Mouse (Mus musculus): ENCODE measurements around the gene Rcor3. TPM values are rescaled to one million over a fixed set of nuclear protein-coding genes. Genes with fewer than 3 reads are reported as not detected.

Rcor3 gene
- polyA plus RNA-seq, 1 experiment from 2014 or later, result 16.8 TPM

GRCm38 (mm10) chr1:192100742-192101141 is 37.1 kb downstream of the Rcor3 start:
- Histone ChIP-seq H3K9me3 (ENCODE audit: control insufficient read depth) (no peaks in the 10 kb centered on the region), H3K9ac (ENCODE audit: low read depth, low read length) (no peak overlapping the region), H3K4me3 (ENCODE audit: low read depth, low read length) (no peak overlapping the region), H3K27me3 (replicated peaks; ENCODE audit: control insufficient read depth, insufficient read depth, low read length) (no peaks in the 10 kb centered on the region), H3K4me1 (replicated peaks; ENCODE audit: control insufficient read depth, insufficient read depth, low read length) (no peaks in the 10 kb centered on the region), H3K4me2 (replicated peaks; ENCODE audit: low read depth) (no peak overlapping the region), H3K36me3 (ENCODE audit: control insufficient read depth, insufficient read depth) (peaks cover 30% of the 10 kb centered on the region), H3K27ac (ENCODE audit: low read depth, low read length) (no peak overlapping the region)
- no peak for ATAC-seq
- TF ChIP-seq CTCF (IDR thresholded peaks at IDR 0.05; ENCODE audit: low read depth), result no peak
- WGBS, result 94% methylated on average over 11 of the region's 11 CpGs

DNA sequence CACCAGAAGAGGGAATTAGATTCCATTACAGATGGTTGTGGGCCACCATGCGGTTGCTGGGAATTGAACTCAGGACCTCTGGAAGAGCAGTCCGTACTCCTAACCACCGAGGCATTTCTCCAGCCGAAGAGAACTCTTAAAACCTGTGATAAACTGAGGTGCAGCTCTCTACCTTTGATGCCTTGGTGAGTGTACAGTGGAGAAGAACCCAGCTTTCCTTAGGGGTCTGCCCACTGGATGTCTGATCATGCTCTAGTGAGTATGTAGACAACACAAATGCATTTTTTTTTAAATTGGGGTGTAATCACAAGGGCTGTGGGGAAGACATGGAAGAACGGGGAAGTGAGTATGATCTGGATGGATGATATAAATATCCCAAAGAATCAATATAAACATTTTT is 42.2 kb downstream of the Rcor3 start:
- H3K9ac ChIP-seq (ENCODE audit: low read depth, low read length), result no peak overlapping the region
- H3K4me1 ChIP-seq (replicated peaks; ENCODE audit: control insufficient read depth, insufficient read depth, low read length), result 0 out of 2 replicates have a peak, but pooled peaks cover 4% of the 10 kb centered on the region
- no peak overlapping the region for H3K27ac ChIP-seq (ENCODE audit: low read depth, low read length)
- no peak for TF ChIP-seq CTCF (IDR thresholded peaks at IDR 0.05; ENCODE audit: low read depth)
- no peak for ATAC-seq
- no peaks in the 10 kb centered on the region for H3K9me3 ChIP-seq (ENCODE audit: control insufficient read depth)
- peaks cover 8% of the 10 kb centered on the region for H3K36me3 ChIP-seq (ENCODE audit: control insufficient read depth, insufficient read depth)
- H3K4me3 ChIP-seq (ENCODE audit: low read depth, low read length), result no peak overlapping the region
- WGBS, result 87% methylated on average over 5 of the region's 5 CpGs
- H3K4me2 ChIP-seq (replicated peaks; ENCODE audit: low read depth), result no peak overlapping the region
- no peaks in the 10 kb centered on the region for H3K27me3 ChIP-seq (replicated peaks; ENCODE audit: control insufficient read depth, insufficient read depth, low read length)

GRCm38 (mm10) chr1:192094451-192095170 is 43.3 kb downstream of the Rcor3 start:
- 0 out of 2 replicates have a peak, but pooled peaks cover 4% of the 10 kb centered on the region for H3K4me1 ChIP-seq (replicated peaks; ENCODE audit: control insufficient read depth, insufficient read depth, low read length)
- no peak overlapping the region for H3K27ac ChIP-seq (ENCODE audit: low read depth, low read length)
- no peak overlapping the region for H3K9ac ChIP-seq (ENCODE audit: low read depth, low read length)
- no peaks in the 10 kb centered on the region for H3K9me3 ChIP-seq (ENCODE audit: control insufficient read depth)
- no peak overlapping the region for H3K4me3 ChIP-seq (ENCODE audit: low read depth, low read length)
- peak; percentile 88 for TF ChIP-seq CTCF (IDR thresholded peaks at IDR 0.05; ENCODE audit: low read depth)
- no peak overlapping the region for H3K4me2 ChIP-seq (replicated peaks; ENCODE audit: low read depth)
- H3K27me3 ChIP-seq (replicated peaks; ENCODE audit: control insufficient read depth, insufficient read depth, low read length), result no peaks in the 10 kb centered on the region
- H3K36me3 ChIP-seq (ENCODE audit: control insufficient read depth, insufficient read depth), result peaks cover 5% of the 10 kb centered on the region; the same call in 1 of the 2 replicates
- 55% methylated on average over 13 of the region's 13 CpGs for WGBS
- no peak for ATAC-seq

DNA sequence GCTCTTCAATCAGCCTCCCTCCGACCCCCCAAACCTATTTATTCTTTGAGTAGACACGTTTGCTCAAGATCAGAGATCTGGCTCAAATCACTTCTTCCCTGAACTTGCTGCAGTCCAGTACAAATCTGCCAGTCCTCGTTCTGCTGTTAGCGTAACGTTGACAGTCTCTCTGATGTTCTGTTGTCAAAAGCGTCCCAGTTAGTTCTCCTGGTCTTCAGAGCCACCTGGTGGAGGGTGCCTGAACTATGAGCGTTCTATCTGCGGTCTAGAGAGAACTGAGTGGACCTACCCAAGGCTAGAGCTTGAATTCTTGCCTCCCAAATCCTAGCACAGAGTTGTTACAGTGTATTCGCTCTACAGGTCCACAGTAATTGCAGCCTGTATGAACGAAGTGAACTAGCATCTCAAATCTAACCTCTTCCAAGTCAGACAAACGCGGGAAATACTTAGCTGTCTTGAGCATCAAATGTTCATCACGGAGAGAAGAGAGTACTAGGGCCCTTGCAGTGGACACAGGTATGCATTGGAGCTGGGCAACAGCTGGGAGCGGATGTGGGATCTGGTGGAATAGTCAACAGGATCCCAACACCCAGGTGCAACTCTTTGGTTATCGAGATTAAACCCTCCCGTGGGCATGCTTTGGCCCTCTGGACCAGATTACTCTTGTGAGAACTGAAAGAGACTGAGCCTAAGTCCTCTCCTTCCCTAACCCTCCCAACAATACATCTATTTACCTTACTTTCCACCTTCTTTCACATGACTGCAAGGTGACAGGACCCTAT is 44.8 kb downstream of the Rcor3 start:
- Histone ChIP-seq H3K27ac (ENCODE audit: low read depth, low read length) (peak overlapping the region; percentile 92), H3K36me3 (ENCODE audit: control insufficient read depth, insufficient read depth) (no peaks in the 10 kb centered on the region; the same call in 1 of the 2 replicates), H3K4me2 (replicated peaks; ENCODE audit: low read depth) (peak overlapping the region; percentile 88), H3K9me3 (ENCODE audit: control insufficient read depth) (no peaks in the 10 kb centered on the region), H3K9ac (ENCODE audit: low read depth, low read length) (peak overlapping the region; percentile 81), H3K4me3 (ENCODE audit: low read depth, low read length) (peak overlapping the region; percentile 78), H3K27me3 (replicated peaks; ENCODE audit: control insufficient read depth, insufficient read depth, low read length) (no peaks in the 10 kb centered on the region), H3K4me1 (replicated peaks; ENCODE audit: control insufficient read depth, insufficient read depth, low read length) (0 out of 2 replicates have a peak, but pooled peaks cover 4% of the 10 kb centered on the region)
- WGBS, result 30% methylated on average over 16 of the region's 16 CpGs
- TF ChIP-seq CTCF (IDR thresholded peaks at IDR 0.05; ENCODE audit: low read depth), result peak; percentile 97
- ATAC-seq, result peak; percentile 77

DNA sequence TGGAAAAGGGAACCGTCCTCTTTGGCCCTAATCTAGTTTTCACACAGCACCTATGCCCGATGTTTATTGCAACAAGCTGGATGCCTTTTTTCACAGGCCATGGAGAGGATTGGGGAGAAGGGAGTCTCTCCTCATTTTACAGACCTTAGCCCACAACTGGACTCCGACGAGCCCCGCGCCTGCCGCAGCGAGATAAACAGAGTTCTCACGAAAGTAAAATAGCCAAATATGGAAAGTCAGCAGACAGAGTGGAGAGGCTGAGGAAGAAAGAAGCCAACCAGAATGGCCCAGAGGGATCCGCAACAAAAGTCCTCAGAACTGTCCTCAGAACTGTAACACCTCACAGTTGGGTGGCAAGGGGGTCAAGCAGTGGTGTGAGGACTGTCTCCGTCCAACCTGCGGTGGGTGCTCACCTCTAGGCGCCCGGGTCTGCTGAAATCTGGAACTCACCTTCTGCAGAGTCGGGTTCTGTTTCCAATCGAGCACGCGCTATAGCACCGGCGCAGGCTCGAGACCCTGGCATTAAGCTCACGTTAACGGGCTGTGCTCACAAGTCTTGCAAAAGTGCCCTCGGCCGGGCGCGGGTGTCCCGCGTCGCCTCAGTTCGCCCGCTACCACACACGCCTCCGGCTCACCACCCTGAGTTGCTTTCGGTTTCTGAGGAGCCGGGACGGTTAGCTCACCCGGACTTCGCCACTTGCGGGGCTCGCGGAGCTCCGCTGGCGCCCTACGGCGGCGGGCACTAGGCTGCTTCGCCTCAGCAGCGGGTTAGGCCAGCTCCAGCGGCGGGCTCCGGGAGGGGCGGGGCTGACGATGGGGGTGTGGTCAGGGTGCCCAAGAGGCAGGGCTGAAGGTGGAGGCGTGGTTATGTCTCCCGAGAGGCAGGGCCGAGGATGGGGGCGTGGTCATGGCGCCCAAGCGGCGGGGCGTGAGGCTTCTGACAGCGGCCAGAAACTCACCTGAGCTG is 45.8 kb downstream of the Rcor3 start, which contains the start of gene Traf5:
Gene Traf5, minus strand, starts transcription at position 754 of the 967 bp plus-strand sequence.
- no peaks in the 10 kb centered on the region for H3K9me3 ChIP-seq (ENCODE audit: control insufficient read depth)
- no peaks in the 10 kb centered on the region; the same call in 1 of the 2 replicates for H3K36me3 ChIP-seq (ENCODE audit: control insufficient read depth, insufficient read depth)
- peak; percentile 51 for TF ChIP-seq CTCF (IDR thresholded peaks at IDR 0.05; ENCODE audit: low read depth)
- no peaks in the 10 kb centered on the region for H3K27me3 ChIP-seq (replicated peaks; ENCODE audit: control insufficient read depth, insufficient read depth, low read length)
- 2% methylated on average over 63 of the region's 63 CpGs for WGBS
- peak within 1 kb of the TSS; percentile 88 for H3K4me2 ChIP-seq (replicated peaks; ENCODE audit: low read depth)
- peak within 1 kb of the TSS; percentile 78 for H3K4me3 ChIP-seq (ENCODE audit: low read depth, low read length)
- peak; percentile 97 for ATAC-seq
- H3K27ac ChIP-seq (ENCODE audit: low read depth, low read length), result peak within 1 kb of the TSS; percentile 92
- H3K4me1 ChIP-seq (replicated peaks; ENCODE audit: control insufficient read depth, insufficient read depth, low read length), result 0 out of 2 replicates have a peak, but pooled peaks cover 4% of the 10 kb centered on the region
- H3K9ac ChIP-seq (ENCODE audit: low read depth, low read length), result peak within 1 kb of the TSS; percentile 81

Measured in intestine, postnatal 0 days (tissue).